Mouse (Mus musculus): ENCODE measurements at regions not wholly inside any gene's neighbourhood (a gene's known extent, or its start where the extent isn't known, plus 50 kb on each side); places are given as distances from the start of the nearest gene placed in this dataset.

DNA sequence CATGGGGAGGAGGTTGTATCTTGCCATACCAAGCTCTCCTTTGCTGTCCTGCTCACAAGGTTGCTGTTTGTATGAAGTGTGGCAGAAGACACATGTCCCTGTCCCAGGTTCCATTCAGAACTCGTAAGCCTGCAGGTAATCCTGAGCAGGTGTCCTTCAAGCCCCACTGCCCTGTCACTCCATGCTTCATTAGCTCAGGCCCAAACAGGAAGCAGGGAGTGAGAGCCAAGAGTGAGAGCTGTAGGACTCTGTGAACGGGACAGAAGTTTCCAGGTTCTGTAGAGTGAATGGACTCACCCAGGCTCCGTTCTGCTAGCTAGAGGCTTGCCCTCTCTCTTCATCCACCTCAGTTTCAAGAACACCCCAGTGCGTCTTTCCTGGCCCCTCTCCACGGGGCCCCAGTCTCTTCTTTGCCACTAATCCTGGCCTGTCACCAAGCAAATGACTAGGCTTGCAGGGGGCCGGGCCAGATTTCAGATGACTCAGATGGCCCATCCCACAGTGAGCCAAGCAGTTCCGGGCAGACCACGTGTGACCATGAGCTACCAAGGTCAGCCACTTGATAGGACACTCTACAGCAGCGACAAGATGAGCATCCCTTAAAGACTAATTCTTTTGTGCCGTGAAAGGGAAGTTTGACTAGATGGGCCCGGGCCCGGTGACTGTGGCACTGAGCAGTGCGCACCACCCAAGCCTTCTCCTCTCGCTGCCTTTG is 54.4 kb upstream of the Ubr2 start:
- DNase-seq (ENCODE audit: low spot score in 2 of 2) = no peak

DNA sequence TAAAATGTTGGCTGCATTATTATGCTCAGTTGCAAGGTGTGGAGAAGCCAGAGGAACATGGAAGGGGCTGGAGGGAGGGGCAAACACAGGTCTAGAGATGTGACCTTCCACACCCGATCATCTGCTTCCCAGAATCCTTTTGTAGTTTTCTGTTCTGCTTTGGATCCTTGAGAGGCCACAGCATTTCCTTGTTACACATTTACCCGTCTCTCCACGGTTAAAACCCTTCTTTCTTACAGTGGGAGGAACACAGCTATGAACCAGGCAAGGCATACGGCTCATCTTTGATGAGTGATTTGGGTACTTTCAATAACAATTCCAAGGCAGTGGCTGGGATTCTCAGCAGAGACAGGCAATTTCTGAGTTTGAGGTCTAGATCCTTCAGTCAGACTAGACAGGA is 53.6 kb upstream of the Ubr2 start:
- no peak for DNase-seq (ENCODE audit: low spot score in 2 of 2)

DNA sequence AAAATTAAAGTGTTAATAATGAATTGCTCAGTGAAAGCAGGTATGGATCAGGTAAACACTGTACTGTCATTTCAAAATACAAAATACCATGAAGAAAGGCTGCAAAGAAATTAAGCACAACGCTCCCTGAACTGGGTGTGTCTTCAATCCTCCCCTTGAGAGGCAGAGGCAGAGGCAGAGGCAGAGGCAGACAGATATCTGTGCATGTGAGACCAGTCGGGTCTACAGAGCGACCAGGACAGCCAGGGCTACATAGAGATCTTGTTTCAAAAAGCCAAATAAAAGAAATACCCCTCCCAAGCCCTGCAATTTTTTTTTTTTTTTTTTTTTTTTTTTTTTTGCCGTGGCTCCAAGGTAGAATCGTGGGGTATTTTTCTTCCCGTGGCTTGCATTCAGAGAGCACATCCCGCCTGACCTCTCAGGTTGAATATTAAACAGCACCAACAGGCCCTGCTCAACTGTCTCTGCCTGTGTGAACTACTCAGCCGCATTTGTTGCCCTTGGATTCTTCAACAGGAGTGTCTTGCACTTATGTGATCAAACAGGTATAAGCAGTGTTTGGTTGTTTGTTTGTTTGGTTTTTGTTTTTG is 50.8 kb upstream of the Ubr2 start:
- DNase-seq (ENCODE audit: low spot score in 2 of 2) = no peak
